Mouse (Mus musculus): ENCODE data around the gene Gper1.

GRCm38 (mm10) chr5:139386047-139386446 lies 36.9 kb upstream of the Gper1 start:
- TF ChIP-seq CTCF (IDR thresholded peaks at IDR 0.05; ENCODE audit: borderline replicate concordance, control insufficient read depth, extremely low read depth, insufficient read depth, low read length, poor library complexity) (no peak), POLR2A (IDR thresholded peaks at IDR 0.05; ENCODE audit: control insufficient read depth, extremely low read depth, insufficient read depth, low read length, poor library complexity) (no peak)
